Mouse (Mus musculus) urinary bladder, postnatal 14 days (tissue): ENCODE measurements at regions not wholly inside any gene's neighbourhood (a gene's known extent, or its start where the extent isn't known, plus 50 kb on each side); places are given as distances from the start of the nearest gene placed in this dataset.

ENCODE experiments used
- DNase-seq: peaks from one replicate; pipeline ENCODE4 v3.0.0; 2021; ENCODE audit warnings: low spot score

DNA sequence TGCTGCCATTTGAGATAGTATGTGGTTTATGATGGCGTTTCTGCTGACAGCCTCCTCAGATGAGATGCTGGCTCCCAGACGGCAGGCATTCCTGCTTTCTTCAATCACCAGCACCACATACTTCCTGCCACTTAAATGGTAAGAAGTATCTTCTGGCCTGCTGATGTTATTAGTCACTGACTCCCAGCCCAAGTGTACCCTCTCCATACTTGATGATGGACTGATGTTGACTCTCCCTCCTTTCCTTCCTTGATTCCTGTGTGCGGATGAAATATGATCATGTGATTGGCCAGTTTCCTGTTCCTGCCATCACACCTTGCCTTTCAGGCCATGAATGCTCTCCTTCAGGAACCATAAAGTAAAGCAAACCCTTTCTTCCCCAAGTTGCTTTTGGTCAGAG lies 50.8 kb upstream of the Rpl10-ps3 start:
- no peak for DNase-seq

GRCm38 (mm10) chr9:50396051-50396450 lies 51.3 kb upstream of the Rpl10-ps3 start:
- DNase-seq = peak; percentile 43

DNA sequence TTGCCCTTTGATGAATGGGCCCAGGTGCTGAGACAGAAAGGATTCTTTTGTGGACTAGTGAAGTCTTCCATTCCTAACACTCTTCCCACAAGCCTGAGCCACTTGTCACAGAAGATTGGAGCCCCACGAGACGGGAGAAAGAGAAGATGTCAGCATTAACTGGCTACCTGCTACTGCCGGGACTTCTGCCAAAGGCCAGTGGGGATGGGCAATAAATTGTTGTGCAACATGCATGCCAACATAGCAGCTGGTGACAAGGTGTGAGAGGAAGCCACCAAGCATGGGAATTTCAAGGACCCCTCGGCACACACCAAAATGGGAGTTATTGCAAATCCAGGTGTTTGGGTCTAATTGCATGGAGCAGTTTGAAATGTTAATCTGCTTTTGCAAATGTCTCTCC lies 63.6 kb upstream of the Rpl10-ps3 start:
- DNase-seq = no peak

- no peak for DNase-seq
These were observed 64.1 kb upstream of the Rpl10-ps3 start for GRCm38 (mm10) chr9:50408845-50409244.

- DNase-seq = no peak
These were observed 68.2 kb upstream of the Rpl10-ps3 start for GRCm38 (mm10) chr9:50412986-50413385.

- DNase-seq = no peak
These were observed 69.0 kb upstream of the Rpl10-ps3 start for GRCm38 (mm10) chr9:50413514-50414335.

DNA sequence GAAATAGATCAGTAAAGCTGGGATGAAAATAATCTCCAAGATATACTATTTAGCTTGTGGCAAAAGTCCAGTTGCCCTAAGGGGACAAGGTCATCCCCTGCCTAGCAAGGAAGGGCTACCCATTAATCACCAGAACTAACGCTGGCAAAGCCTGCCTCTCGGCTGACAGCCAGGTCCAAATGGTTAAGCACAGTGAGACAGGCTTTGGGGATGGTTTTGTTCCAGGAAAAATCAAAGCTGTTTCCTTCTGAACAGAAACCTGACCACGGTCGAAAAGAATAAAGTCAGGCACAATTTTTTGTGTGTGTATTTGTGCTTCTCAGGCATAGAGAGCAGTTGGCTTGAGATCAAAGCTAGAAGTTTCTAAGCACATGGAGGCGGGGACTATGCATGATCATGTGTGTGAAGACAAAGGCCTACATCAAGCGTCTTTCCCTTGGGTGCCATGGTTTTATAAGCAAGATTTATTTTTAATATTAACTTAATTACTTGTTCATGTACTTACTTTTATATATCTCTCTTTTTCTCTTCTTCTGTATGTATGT lies 70.1 kb upstream of the Rpl10-ps3 start:
- DNase-seq = peak; percentile 13

DNA sequence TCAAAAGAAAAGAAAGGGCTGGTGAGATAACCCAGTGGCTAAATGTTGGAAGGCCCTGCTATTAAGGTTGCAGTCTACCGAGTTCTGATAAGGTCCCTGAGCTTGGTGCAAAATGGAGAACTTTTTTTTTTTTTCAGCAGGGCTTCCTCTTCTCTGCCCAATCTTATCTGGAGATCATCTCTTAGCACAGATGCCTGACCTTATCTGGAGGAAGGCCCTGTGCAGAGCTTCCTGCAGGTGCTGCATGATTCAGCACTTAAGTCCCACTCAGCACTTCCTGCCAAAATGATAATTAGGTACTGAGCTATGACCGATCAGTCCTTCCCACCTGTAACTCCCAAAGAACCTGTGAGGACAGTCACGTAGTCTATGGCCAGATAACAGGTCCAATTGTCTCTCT lies 71.9 kb upstream of the Rpl10-ps3 start:
- DNase-seq = no peak

- no peak for DNase-seq
These were observed 73.3 kb upstream of the Plet1 start for GRCm38 (mm10) chr9:50421061-50421460.

DNA sequence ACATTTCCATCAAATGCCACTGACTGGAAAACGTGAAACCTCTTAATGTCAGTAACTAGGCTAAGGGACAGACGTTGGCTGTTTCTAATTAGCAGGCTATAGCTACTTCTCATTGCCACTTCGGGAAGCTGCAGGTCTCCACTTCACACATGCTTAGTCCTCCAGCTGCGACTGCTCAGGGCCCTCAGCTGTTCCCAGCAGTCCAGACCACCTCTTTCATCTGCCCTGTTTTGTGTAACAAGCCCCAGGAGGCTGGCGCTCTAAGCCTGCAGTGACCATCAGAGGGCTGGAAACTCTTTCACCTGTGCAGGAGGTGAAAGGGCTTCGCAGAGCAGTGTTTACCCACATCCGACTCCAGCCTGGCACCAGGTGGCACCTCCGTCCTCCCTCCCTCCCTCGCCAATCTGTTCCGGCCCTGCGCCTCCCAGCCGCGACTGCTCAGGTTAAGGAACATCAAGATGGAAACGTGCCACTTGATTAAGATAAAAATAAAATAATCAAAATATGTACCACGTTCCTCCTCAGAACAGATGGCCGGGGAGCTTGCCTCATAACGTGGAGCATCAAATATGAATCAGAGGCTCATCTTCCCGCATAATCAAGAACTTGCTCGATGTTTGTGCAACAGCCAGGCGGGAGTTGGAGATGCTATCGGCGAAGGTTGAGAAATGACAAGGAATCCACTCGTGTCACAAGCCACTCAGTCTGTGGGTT lies 72.6 kb upstream of the Plet1 start:
- DNase-seq = no peak

DNA sequence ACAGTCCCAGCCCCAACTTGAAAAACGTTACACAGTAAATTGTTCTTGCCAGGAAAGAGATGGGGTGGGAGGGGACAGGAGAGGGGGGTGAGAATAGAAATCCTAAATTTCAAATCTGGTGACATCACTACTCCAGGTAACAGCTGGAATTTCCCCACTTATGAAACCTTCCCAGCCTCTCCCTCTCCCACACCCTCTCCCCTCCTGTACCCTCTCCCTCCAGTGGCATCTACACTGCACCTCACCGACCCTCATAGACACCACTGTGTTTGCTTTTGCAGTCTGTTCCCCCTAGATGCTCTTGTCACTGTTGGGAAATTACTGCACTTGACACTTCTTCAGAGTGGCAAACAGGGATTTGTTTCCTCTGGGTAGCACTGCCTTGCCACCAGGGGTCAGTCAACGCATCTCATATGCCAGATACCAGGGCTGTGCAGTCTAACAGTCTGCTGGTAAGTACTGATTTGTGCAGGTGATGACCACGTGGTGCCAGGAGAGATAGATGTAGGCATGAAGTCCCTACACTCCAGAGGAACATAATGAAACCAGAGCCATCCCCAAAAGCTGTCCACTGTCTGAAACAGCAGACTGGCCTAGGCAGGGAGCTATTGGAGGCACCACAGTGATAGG lies 68.3 kb upstream of the Plet1 start:
- DNase-seq = no peak

- no peak for DNase-seq
These were observed 64.2 kb upstream of the Plet1 start for GRCm38 (mm10) chr9:50430147-50430546.

DNA sequence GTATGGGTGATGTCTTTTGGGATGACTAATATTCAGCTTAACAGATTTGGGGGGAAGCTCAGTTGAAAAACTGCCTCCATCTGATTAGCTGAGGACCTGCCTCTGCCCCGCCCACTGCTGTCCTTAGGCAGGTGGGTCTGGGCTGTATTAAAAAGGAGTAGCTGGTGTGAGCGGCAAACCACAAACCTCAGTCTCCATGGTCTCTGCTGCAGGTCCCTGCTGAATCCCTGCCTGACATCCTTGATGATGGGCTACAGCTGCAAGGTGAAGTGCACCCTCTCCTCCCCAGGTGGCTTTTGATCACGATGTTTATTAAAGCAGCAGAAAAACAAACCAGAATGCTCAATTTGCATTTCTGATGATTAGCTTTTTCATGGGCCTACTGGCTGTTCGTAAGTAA lies 60.8 kb upstream of the Plet1 start:
- no peak for DNase-seq

- no peak for DNase-seq
These were observed 60.3 kb upstream of the Plet1 start for GRCm38 (mm10) chr9:50433978-50434377.

- peak; percentile 82 for DNase-seq
These were observed 56.2 kb upstream of the Plet1 start for GRCm38 (mm10) chr9:50437830-50438722.

GRCm38 (mm10) chr9:50438738-50439137 lies 55.6 kb upstream of the Plet1 start:
- DNase-seq = no peak

GRCm38 (mm10) chr9:50440222-50440621 lies 54.1 kb upstream of the Plet1 start:
- DNase-seq = no peak

DNA sequence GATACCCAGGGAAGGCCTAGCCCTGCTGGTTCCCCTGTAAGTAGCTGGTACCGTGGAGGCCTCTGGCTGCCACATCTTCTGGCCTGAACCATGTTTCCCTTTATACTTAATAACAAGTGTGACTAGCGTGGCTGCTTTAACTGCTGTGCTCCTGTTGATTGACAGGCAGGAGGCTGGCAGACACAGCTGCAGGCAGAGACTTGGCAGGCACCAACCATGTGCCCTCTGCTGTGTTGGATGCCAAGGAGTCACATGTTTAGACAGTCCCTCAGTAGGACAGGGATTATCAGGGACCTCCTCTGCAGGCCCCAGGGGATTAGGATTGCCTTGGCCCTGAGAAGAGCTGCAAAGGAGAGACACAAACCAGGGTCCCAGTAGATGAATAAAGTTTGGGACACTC lies 53.6 kb upstream of the Plet1 start:
- DNase-seq = no peak

- peak; percentile 78 for DNase-seq
These were observed 50.4 kb upstream of the Plet1 start for GRCm38 (mm10) chr9:50443708-50444463.
